Mouse (Mus musculus) ES-Bruce4 (cell line): ENCODE results near the gene Galm. TPM values are rescaled to one million over a fixed set of nuclear protein-coding genes. Genes with fewer than 3 reads are reported as not detected.

Experiments used
- H3K27ac ChIP-seq: 2 replicates; pipeline ENCODE4 v1.5.1; 2012; ENCODE audit warnings: low read length, inconsistent platforms; ENCODE audit not compliant: insufficient read depth
- H3K27me3 ChIP-seq: 2 replicates; pipeline ENCODE4 v1.6.1; 2012; ENCODE audit warnings: mild to moderate bottlenecking, low read length, inconsistent platforms; ENCODE audit not compliant: control insufficient read depth, poor library complexity, insufficient read depth, severe bottlenecking
- H3K36me3 ChIP-seq: 2 replicates; pipeline ENCODE4 v1.6.1; 2012; ENCODE audit warnings: inconsistent platforms, mild to moderate bottlenecking, low read length, moderate library complexity; ENCODE audit not compliant: control insufficient read depth, poor library complexity, insufficient read depth, severe bottlenecking
- H3K4me1 ChIP-seq: one replicate; pipeline ENCODE4 v1.8.1; 2011; ENCODE audit warnings: low read length; ENCODE audit not compliant: control insufficient read depth, insufficient read depth
- H3K4me3 ChIP-seq: 2 replicates; pipeline ENCODE4 v1.5.1; 2011; ENCODE audit warnings: low read depth, mild to moderate bottlenecking, low read length
- H3K9ac ChIP-seq: 2 replicates; pipeline ENCODE4 v1.6.1; 2012; ENCODE audit warnings: low read depth, mild to moderate bottlenecking, inconsistent platforms; ENCODE audit not compliant: poor library complexity, severe bottlenecking
- H3K9me3 ChIP-seq: replicated peaks from 2 replicates; pipeline ENCODE4 v1.6.1; 2012; ENCODE audit warnings: mild to moderate bottlenecking, low read length, inconsistent platforms; ENCODE audit not compliant: control insufficient read depth, poor library complexity, insufficient read depth, severe bottlenecking
- CTCF ChIP-seq: IDR thresholded peaks from one replicate; pipeline ENCODE4 v1.8.1; 2011; ENCODE audit warnings: low read depth, low read length
- EP300 ChIP-seq: IDR thresholded peaks from 2 replicates; pipeline ENCODE4 v1.6.1; 2011; ENCODE audit warnings: low read depth, low read length; ENCODE audit not compliant: insufficient read depth
- POLR2A ChIP-seq: IDR thresholded peaks from one replicate; pipeline ENCODE4 v1.8.1; 2011; ENCODE audit warnings: low read length; ENCODE audit not compliant: insufficient read depth
- polyA plus RNA-seq: library from polyadenylated mRNA; stranded (reverse); fragments of >200 nt; gene quantifications from 2 replicates; pipeline ENCODE4 v1.2.4, GENCODE M21; 2011; ENCODE audit warnings: low read depth; ENCODE audit not compliant: missing spikeins, insufficient read depth, insufficient read length

Galm gene
- polyA plus RNA-seq, 1 experiment: 15.1 TPM

GRCm38 (mm10) chr17:80124985-80125750, 2.1 kb upstream of the Galm start:
- no peaks in the 10 kb centered on the region for H3K9me3 ChIP-seq
- no peak for TF ChIP-seq CTCF
- TF ChIP-seq EP300: no peak
- TF ChIP-seq POLR2A: no peak
- H3K27ac ChIP-seq: no peak overlapping the region
- no peak overlapping the region for H3K9ac ChIP-seq
- no peaks in the 10 kb centered on the region for H3K27me3 ChIP-seq
- no peaks in the 10 kb centered on the region for H3K36me3 ChIP-seq
- no peaks in the 10 kb centered on the region for H3K4me1 ChIP-seq
- H3K4me3 ChIP-seq: no peak overlapping the region

GRCm38 (mm10) chr17:80126166-80126565, 1.1 kb upstream of the Galm start:
- no peak overlapping the region for H3K4me3 ChIP-seq
- no peak overlapping the region for H3K9ac ChIP-seq
- no peaks in the 10 kb centered on the region for H3K36me3 ChIP-seq
- no peak for TF ChIP-seq POLR2A
- no peak for TF ChIP-seq EP300
- TF ChIP-seq CTCF: no peak
- H3K27ac ChIP-seq: no peak overlapping the region
- no peaks in the 10 kb centered on the region for H3K4me1 ChIP-seq
- H3K27me3 ChIP-seq: no peaks in the 10 kb centered on the region
- H3K9me3 ChIP-seq: no peaks in the 10 kb centered on the region

GRCm38 (mm10) chr17:80128476-80128990, 1.3 kb downstream of the Galm start:
- Histone ChIP-seq H3K9me3 (no peaks in the 10 kb centered on the region), H3K27me3 (no peaks in the 10 kb centered on the region), H3K36me3 (no peaks in the 10 kb centered on the region), H3K27ac (no peak overlapping the region), H3K4me3 (no peak overlapping the region), H3K9ac (peak overlapping the region; percentile 39), H3K4me1 (no peaks in the 10 kb centered on the region)
- TF ChIP-seq CTCF (no peak), POLR2A (no peak), EP300 (no peak)

- H3K27ac ChIP-seq: no peak overlapping the region
- H3K9me3 ChIP-seq: no peaks in the 10 kb centered on the region
- no peaks in the 10 kb centered on the region for H3K4me1 ChIP-seq
- no peaks in the 10 kb centered on the region for H3K36me3 ChIP-seq
- no peak overlapping the region for H3K9ac ChIP-seq
- TF ChIP-seq CTCF: no peak
- no peak for TF ChIP-seq EP300
- TF ChIP-seq POLR2A: no peak
- no peaks in the 10 kb centered on the region for H3K27me3 ChIP-seq
- H3K4me3 ChIP-seq: no peak overlapping the region
These were observed 2.1 kb downstream of the Galm start for GRCm38 (mm10) chr17:80129387-80129786.

GRCm38 (mm10) chr17:80130718-80131430, 3.6 kb downstream of the Galm start:
- Histone ChIP-seq H3K36me3 (no peaks in the 10 kb centered on the region), H3K9ac (no peak overlapping the region), H3K27ac (no peak overlapping the region), H3K4me3 (no peak overlapping the region), H3K9me3 (no peaks in the 10 kb centered on the region), H3K27me3 (no peaks in the 10 kb centered on the region), H3K4me1 (no peaks in the 10 kb centered on the region)
- TF ChIP-seq CTCF: no peak
- TF ChIP-seq EP300: no peak
- TF ChIP-seq POLR2A: no peak

- H3K27ac ChIP-seq: no peak overlapping the region
These were observed 4.1 kb downstream of the Galm start for GRCm38 (mm10) chr17:80131431-80131766.

More at GRCm38 (mm10) chr17:80131431-80131766, 4.1 kb downstream of the Galm start:
- no peaks in the 10 kb centered on the region for H3K27me3 ChIP-seq
- no peaks in the 10 kb centered on the region for H3K9me3 ChIP-seq
- H3K4me3 ChIP-seq: no peak overlapping the region
- H3K4me1 ChIP-seq: no peaks in the 10 kb centered on the region
- no peaks in the 10 kb centered on the region for H3K36me3 ChIP-seq
- TF ChIP-seq CTCF: no peak
- TF ChIP-seq POLR2A: no peak
- no peak for TF ChIP-seq EP300
- H3K9ac ChIP-seq: no peak overlapping the region
